Mouse (Mus musculus) thymus, adult 2 months (tissue): ENCODE data around the gene Olfr1049.

Source experiments
- CTCF ChIP-seq: fragments of 200-500 bp; IDR thresholded peaks from 2 replicates; pipeline ENCODE4 v1.5.1; 2012; ENCODE audit warnings: mild to moderate bottlenecking, control low read depth, low read length, moderate library complexity, borderline replicate concordance; ENCODE audit not compliant: control insufficient read depth, poor library complexity, insufficient read depth; ENCODE audit errors: extremely low read depth
- POLR2A ChIP-seq: fragments of 200-500 bp; IDR thresholded peaks from 2 replicates; pipeline ENCODE4 v1.6.1; 2012; ENCODE audit warnings: mild to moderate bottlenecking, low read length, control low read depth, moderate library complexity; ENCODE audit not compliant: control insufficient read depth, poor library complexity, insufficient read depth; ENCODE audit errors: extremely low read depth

DNA sequence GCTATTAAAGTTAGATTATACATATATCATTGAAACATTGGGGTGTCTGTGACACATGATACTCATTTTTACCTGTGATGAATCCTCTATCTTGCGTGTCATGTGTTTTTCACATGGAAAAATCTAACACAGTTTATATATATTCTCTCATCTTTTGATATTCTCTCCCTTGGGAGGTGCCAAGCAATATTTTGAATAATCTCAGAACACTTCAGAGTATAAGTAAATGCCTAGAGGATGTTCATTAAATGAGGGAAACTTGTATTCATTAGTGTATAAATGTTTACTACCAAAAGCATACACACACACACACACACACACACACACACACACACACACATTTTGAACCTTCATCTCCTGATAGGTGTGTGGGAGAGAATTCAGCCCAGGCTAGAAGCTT, 26.8 kb downstream of the Olfr1049 start, which contains the start of gene Olfr1047:
- TF ChIP-seq POLR2A (no peak), CTCF (no peak)
